Mouse (Mus musculus): ENCODE results near the gene Zbed4.
A peak's percentile ranks its signal among the peaks of the same experiment; 100 is the strongest.
"Not testable (repeated sequence)": the region's sequence is repeated elsewhere in the genome, so short reads cannot be mapped to it uniquely, and the experiment has no call there.

The Zbed4 gene

GRCm38 (mm10) chr15:88736166-88736565 is 15.3 kb upstream of the Zbed4 start:
- no peak for DNase-seq (ENCODE audit: low spot score in 2 of 2)

- no peak for DNase-seq (ENCODE audit: low spot score in 2 of 2)
These were observed 13.0 kb upstream of the Zbed4 start for GRCm38 (mm10) chr15:88738466-88738865.

- DNase-seq (ENCODE audit: low spot score in 2 of 2): no peak
These were observed 10.1 kb upstream of the Zbed4 start for GRCm38 (mm10) chr15:88741366-88741765.

- DNase-seq (ENCODE audit: low spot score in 2 of 2): not testable (repeated sequence)
These were observed 8.1 kb upstream of the Zbed4 start for GRCm38 (mm10) chr15:88743371-88743770.

GRCm38 (mm10) chr15:88745347-88745746 is 6.1 kb upstream of the Zbed4 start:
- DNase-seq (ENCODE audit: low spot score in 2 of 2): no peak

GRCm38 (mm10) chr15:88745926-88746325 is 5.5 kb upstream of the Zbed4 start:
- DNase-seq (ENCODE audit: low spot score in 2 of 2): no peak

- not testable (repeated sequence) for DNase-seq (ENCODE audit: low spot score in 2 of 2)
These were observed 1.8 kb upstream of the Zbed4 start for GRCm38 (mm10) chr15:88749617-88750016.

- DNase-seq (ENCODE audit: low spot score in 2 of 2): no peak
These were observed 1.4 kb upstream of the Zbed4 start for GRCm38 (mm10) chr15:88750032-88750431.

- DNase-seq (ENCODE audit: low spot score in 2 of 2): peak; percentile 99
These were observed 540 bp upstream of the Zbed4 start for GRCm38 (mm10) chr15:88750677-88751563.

- DNase-seq (ENCODE audit: low spot score in 2 of 2): no peak
These were observed 908 bp downstream of the Zbed4 start for GRCm38 (mm10) chr15:88752403-88752733.

GRCm38 (mm10) chr15:88754896-88755295 is 3.4 kb downstream of the Zbed4 start:
- DNase-seq (ENCODE audit: low spot score in 2 of 2): no peak

GRCm38 (mm10) chr15:88755761-88756160 is 4.3 kb downstream of the Zbed4 start:
- no peak for DNase-seq (ENCODE audit: low spot score in 2 of 2)

GRCm38 (mm10) chr15:88758061-88758460 is 6.6 kb downstream of the Zbed4 start:
- no peak for DNase-seq (ENCODE audit: low spot score in 2 of 2)

GRCm38 (mm10) chr15:88761551-88761950 is 10.1 kb downstream of the Zbed4 start:
- no peak for DNase-seq (ENCODE audit: low spot score in 2 of 2)

- not testable (repeated sequence) for DNase-seq (ENCODE audit: low spot score in 2 of 2)
These were observed 14.7 kb downstream of the Zbed4 start for GRCm38 (mm10) chr15:88766139-88766538.

GRCm38 (mm10) chr15:88768537-88768936 is 17.1 kb downstream of the Zbed4 start:
- DNase-seq (ENCODE audit: low spot score in 2 of 2): no peak

- not testable (repeated sequence) for DNase-seq (ENCODE audit: low spot score in 2 of 2)
These were observed 23.2 kb downstream of the Zbed4 start for GRCm38 (mm10) chr15:88774630-88775029.

GRCm38 (mm10) chr15:88792140-88792850 is 40.8 kb downstream of the Zbed4 start:
- DNase-seq (ENCODE audit: low spot score in 2 of 2): no peak

- DNase-seq (ENCODE audit: low spot score in 2 of 2): not testable (repeated sequence)
These were observed 43.3 kb downstream of the Zbed4 start for GRCm38 (mm10) chr15:88794729-88795128.

- DNase-seq (ENCODE audit: low spot score in 2 of 2): no peak
These were observed 48.5 kb downstream of the Zbed4 start for GRCm38 (mm10) chr15:88799950-88800371.

- DNase-seq (ENCODE audit: low spot score in 2 of 2): no peak
These were observed 49.5 kb downstream of the Zbed4 start for GRCm38 (mm10) chr15:88800921-88801354.

GRCm38 (mm10) chr15:88801903-88802302 is 50.4 kb downstream of the Zbed4 start:
- DNase-seq (ENCODE audit: low spot score in 2 of 2): no peak

- no peak for DNase-seq (ENCODE audit: low spot score in 2 of 2)
These were observed 50.9 kb downstream of the Zbed4 start for GRCm38 (mm10) chr15:88802348-88802747.
